Mouse (Mus musculus) midbrain, embryonic 11.5 days (tissue): Measurements from ENCODE around the gene Chchd6. TPM values are rescaled to one million over a fixed set of nuclear protein-coding genes. Genes with fewer than 3 reads are reported as not detected.

ENCODE experiments used
- ATAC-seq: fragments of 200-750 bp; cut with Nextera tagmentation; 2 replicates; pipeline ENCODE4 v1.8.0; 2017; ENCODE audit warnings: moderate TSS enrichment, moderate library complexity; ENCODE audit not compliant: low FRiP score
- DNase-seq: peaks from one replicate; pipeline ENCODE4 v3.0.0; 2015; ENCODE audit warnings: low spot score; ENCODE audit errors: missing footprints
- H3K27ac ChIP-seq: fragments of 300-500 bp; sonication (generic); 2 replicates; pipeline ENCODE4 v1.5.1; 2014; ENCODE audit warnings: low read depth, low read length
- H3K27me3 ChIP-seq: fragments of 300-500 bp; sonication (generic); 2 replicates; pipeline ENCODE4 v1.6.1; 2014; ENCODE audit warnings: mild to moderate bottlenecking, low read length, moderate library complexity, mixed read lengths; ENCODE audit not compliant: control insufficient read depth, insufficient read depth
- H3K36me3 ChIP-seq: fragments of 300-500 bp; sonication (generic); 2 replicates; pipeline ENCODE4 v1.6.1; 2014; ENCODE audit warnings: mild to moderate bottlenecking, low read length, moderate library complexity, mixed read lengths; ENCODE audit not compliant: control insufficient read depth, insufficient read depth
- H3K4me1 ChIP-seq: fragments of 300-500 bp; sonication (generic); 2 replicates; pipeline ENCODE4 v1.6.1; 2014; ENCODE audit warnings: low read length; ENCODE audit not compliant: control insufficient read depth, insufficient read depth
- H3K4me2 ChIP-seq: fragments of 300-500 bp; sonication (generic); 2 replicates; pipeline ENCODE4 v1.6.1; 2014; ENCODE audit warnings: mild to moderate bottlenecking, moderate library complexity
- H3K4me3 ChIP-seq: fragments of 300-500 bp; sonication (generic); 2 replicates; pipeline ENCODE4 v1.5.1; 2014; ENCODE audit warnings: low read depth, low read length
- H3K9ac ChIP-seq: fragments of 300-500 bp; sonication (generic); 2 replicates; pipeline ENCODE4 v1.6.1; 2014; ENCODE audit warnings: low read length
- H3K9me3 ChIP-seq: fragments of 300-500 bp; sonication (generic); 2 replicates; pipeline ENCODE4 v1.6.1; 2016; ENCODE audit warnings: low read length; ENCODE audit not compliant: control insufficient read depth
- WGBS: fragments of 180-500 bp; shearing (Covaris S2); extraction: QIAGEN DNeasy Blood & Tissue Kit; methylation state at CpG from one replicate; pipeline ENCODE4 v1.1.7; 2014; 5-methylcytosine and 5-hydroxymethylcytosine counted together
- polyA plus RNA-seq: library from polyadenylated mRNA; unstranded; fragments of >200 nt; fragmentation: Nextera tagmentation; extraction: Ambion mirVana; gene quantifications from 2 replicates; pipeline ENCODE4 v1.2.1, GENCODE M21; 2014

Gene Chchd6
- polyA plus RNA-seq, 1 experiment from 2014 or later, result 103 TPM

DNA sequence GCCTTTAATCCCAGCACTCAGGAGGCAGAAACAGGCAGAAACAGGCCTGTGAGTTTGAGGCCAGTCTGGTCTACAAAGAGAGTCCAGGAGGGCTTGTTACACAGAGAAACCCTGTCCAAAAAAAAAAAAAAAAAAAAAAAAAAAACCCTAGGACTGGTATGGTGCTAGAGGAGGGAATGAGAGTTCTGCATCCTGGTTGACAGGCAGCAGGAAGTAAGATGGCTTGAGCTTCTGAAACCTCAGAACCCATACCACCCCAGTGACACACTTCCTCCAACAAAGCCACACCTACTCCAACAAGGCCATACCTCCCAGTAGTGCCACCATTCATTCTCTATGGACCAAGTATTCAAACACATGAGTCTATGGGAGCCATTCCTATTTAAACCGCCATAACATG lies 1.1 kb upstream of the Chchd6 start:
- no peak for ATAC-seq
- 92% methylated on average over 1 of the region's 1 CpGs for WGBS
- H3K9me3 ChIP-seq, result no peaks in the 10 kb centered on the region; the same call in 1 of the 2 replicates
- no peak overlapping the region for H3K9ac ChIP-seq
- H3K36me3 ChIP-seq, result no peaks in the 10 kb centered on the region
- no peaks in the 10 kb centered on the region for H3K27me3 ChIP-seq
- H3K27ac ChIP-seq, result no peak overlapping the region
- DNase-seq, result no peak
- H3K4me3 ChIP-seq, result no peak overlapping the region
- H3K4me1 ChIP-seq, result peaks cover 5% of the 10 kb centered on the region
- H3K4me2 ChIP-seq, result no peak overlapping the region

DNA sequence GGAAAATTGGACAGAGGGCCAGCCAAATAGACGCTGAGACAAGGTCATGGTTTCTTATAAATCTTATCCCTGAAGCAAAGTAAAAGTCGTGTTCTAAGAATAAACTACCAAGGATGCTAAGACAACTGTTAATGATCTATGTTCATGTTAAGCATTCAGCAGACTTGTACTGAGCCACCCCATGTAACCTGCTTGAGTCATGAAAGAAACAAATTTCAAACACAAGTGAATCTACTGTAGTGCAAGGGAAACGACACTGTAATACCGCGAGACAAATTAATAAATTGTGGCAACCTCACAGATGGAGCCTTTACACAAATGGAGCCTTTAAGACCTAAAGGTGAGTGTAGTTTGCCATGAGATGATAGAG lies 310 bp upstream of the Chchd6 start:
- WGBS, result 30% methylated on average over 5 of the region's 5 CpGs
- peak; percentile 62 for ATAC-seq
- no peak for DNase-seq
- H3K27me3 ChIP-seq, result no peaks in the 10 kb centered on the region
- no peak overlapping the region for H3K9ac ChIP-seq
- H3K4me2 ChIP-seq, result peak overlapping the region; percentile 80
- no peak overlapping the region for H3K27ac ChIP-seq
- H3K4me1 ChIP-seq, result peaks cover 5% of the 10 kb centered on the region
- no peaks in the 10 kb centered on the region for H3K36me3 ChIP-seq
- no peaks in the 10 kb centered on the region; the same call in 1 of the 2 replicates for H3K9me3 ChIP-seq
- H3K4me3 ChIP-seq, result peak overlapping the region; percentile 71

DNA sequence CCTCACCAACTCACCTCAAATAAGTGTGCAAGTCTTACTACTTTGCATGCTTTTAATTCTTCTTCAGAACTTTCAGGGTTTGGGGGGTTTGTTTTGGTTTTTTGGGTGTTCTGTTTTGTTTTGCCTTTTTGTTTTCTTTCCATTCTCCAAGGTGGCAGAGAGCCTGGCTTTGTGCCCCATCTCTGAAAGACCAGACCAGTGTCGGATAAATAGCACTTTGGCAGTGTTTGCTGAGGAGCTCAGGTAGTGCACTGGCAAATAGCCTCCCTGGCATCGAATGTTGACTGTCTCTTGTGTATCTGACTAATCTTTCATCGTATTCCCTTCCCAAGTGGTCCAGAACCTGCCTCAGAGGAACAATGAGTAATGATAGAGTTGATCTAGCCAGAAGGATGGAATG lies 3.4 kb downstream of the Chchd6 start:
- Histone ChIP-seq H3K4me1 (peaks cover 5% of the 10 kb centered on the region), H3K27ac (no peak overlapping the region), H3K9ac (no peak overlapping the region), H3K4me2 (no peak overlapping the region), H3K4me3 (no peak overlapping the region), H3K9me3 (no peaks in the 10 kb centered on the region), H3K27me3 (no peaks in the 10 kb centered on the region), H3K36me3 (no peaks in the 10 kb centered on the region)
- no peak for ATAC-seq
- no peak for DNase-seq
- 92% methylated on average over 3 of the region's 3 CpGs for WGBS

DNA sequence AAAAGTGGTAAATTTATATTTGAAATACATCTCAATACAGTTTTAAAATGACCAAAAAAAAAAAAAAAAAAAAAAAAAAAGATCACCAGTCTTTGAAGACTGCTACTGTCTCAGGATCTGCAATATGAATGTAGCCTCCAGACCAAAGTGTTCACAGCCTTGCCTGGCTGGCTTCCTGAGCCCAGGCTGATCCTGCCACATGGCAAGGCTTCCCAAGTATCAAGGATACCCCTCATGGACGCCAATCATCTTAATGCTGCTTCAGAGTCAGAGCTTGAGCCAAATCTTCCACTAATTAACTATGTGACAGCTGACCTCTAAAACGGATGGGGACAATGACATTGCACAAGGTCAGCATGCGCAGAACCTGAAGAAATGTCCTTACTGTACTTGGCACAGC lies 3.9 kb downstream of the Chchd6 start:
- peak; percentile 72 for DNase-seq
- 86% methylated on average over 3 of the region's 3 CpGs for WGBS
- Histone ChIP-seq H3K4me1 (peaks cover 5% of the 10 kb centered on the region), H3K36me3 (no peaks in the 10 kb centered on the region), H3K4me2 (no peak overlapping the region), H3K27ac (no peak overlapping the region), H3K27me3 (no peaks in the 10 kb centered on the region), H3K9me3 (no peaks in the 10 kb centered on the region), H3K9ac (no peak overlapping the region), H3K4me3 (no peak overlapping the region)
- no peak for ATAC-seq

DNA sequence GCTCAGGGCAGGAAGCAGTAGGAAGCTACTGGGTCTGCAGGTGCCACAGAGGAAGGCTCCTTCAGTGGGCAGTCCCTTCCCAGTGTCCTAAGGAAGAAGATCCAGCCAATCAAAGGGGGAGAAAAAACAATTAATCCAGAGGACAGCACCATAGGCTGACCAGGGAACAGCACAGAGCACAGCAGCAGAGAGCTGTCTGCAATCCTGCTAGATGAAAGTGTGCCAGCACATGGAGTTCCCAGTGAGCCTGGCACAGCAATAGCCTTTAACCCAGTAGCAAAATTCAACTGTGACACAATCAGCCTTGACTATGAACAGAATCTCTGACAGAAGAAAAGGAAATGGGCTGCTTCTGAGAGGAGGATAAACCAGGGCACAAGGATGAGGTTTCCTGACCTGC lies 9.8 kb downstream of the Chchd6 start:
- H3K9ac ChIP-seq, result peak overlapping the region; percentile 24; the same call in 1 of the 2 replicates
- H3K4me1 ChIP-seq, result peaks cover 21% of the 10 kb centered on the region
- no peaks in the 10 kb centered on the region for H3K9me3 ChIP-seq
- no peak overlapping the region for H3K4me3 ChIP-seq
- no peaks in the 10 kb centered on the region for H3K36me3 ChIP-seq
- no peak for ATAC-seq
- H3K27ac ChIP-seq, result no peak overlapping the region
- no peaks in the 10 kb centered on the region for H3K27me3 ChIP-seq
- DNase-seq, result peak; percentile 64
- H3K4me2 ChIP-seq, result no peak overlapping the region

DNA sequence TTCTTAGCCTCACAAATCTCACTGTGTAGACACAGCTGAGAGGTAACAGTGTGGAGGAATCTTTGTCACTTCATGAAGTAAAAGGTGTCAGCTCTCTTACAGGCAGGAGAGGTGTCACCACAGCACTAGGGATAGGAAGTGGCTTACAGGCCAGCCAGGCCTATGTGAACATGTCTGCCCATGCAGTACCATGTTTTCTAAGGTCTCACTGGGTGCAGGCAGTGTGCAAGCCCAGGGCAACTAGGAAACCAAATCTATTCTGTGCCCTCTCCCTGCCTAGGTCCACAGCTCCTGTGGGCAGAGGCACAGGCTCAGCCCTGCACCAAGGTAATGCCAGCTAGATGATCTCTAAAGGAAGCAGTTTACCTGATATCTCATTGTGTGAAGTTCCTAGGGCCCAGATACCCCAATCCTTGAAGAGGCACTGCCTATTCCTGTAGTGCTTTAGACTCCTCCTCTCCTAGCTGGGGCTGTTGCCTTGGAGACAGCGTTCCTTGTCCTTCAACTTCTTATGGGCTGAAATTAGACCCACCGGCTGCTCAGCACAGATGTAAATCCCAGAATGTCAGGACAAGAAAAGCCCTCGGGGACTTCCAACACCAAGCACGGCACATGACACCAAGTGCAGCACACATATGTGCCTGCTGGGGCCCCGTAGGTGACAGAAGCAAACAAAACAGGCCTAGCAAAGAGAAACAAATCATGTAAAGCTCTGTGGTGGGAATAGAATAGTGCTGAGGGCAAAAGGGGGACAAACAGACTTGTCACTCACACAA lies 10.6 kb downstream of the Chchd6 start:
- Histone ChIP-seq H3K27ac (no peak overlapping the region), H3K9me3 (no peaks in the 10 kb centered on the region), H3K4me1 (peaks cover 21% of the 10 kb centered on the region), H3K4me3 (no peak overlapping the region), H3K9ac (0 out of 2 replicates have a peak overlapping the region, but pooled peaks have one; percentile 20), H3K27me3 (no peaks in the 10 kb centered on the region), H3K36me3 (no peaks in the 10 kb centered on the region), H3K4me2 (no peak overlapping the region)
- 28% methylated on average over 5 of the region's 5 CpGs for WGBS
- peak; percentile 86 for DNase-seq
- peak; percentile 83 for ATAC-seq

DNA sequence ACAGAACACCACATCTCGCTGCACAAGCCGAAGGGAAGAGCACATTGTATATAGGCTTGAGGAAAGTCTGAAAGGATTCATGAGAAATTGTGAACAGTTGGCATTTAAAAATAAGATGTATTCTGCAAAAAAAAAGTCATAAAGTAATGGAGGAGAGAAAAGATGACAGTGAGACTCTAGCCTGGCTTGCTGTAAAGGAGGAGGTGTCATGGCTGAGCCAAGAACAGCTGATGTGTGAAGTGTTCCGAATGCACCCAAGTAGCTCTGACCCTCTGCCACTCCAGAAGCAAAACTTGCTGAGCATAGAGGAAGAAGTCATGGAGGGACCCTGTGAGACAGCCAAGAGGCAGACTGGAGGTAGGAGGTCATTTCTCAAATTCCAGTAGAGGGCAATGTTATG lies 12.3 kb downstream of the Chchd6 start:
- Histone ChIP-seq H3K4me3 (no peak overlapping the region), H3K4me2 (no peak overlapping the region), H3K4me1 (peaks cover 21% of the 10 kb centered on the region), H3K27ac (no peak overlapping the region), H3K9ac (no peak overlapping the region), H3K36me3 (no peaks in the 10 kb centered on the region), H3K9me3 (no peaks in the 10 kb centered on the region), H3K27me3 (no peaks in the 10 kb centered on the region)
- ATAC-seq (no peak), DNase-seq (no peak)
- WGBS, result 94% methylated on average over 3 of the region's 3 CpGs

DNA sequence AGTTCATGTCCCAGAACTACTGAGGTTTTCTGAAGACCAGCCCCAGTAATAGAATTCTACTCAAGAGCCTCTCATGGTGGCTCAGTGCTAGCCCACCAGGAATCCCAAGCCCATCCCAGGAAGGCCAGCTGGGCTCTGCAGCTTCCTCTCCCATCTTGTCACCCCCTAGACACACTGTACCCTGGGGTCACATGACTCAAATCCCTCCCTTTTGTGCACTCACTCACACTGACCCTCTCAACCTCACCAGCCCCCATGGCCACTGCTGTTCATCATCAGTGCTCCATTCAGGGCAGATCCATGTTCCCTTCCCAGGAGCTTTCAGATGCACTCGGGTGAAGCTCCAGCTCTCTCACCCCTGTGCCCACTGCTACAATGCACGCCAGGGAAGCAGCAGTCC lies 20.8 kb downstream of the Chchd6 start:
- no peaks in the 10 kb centered on the region for H3K9me3 ChIP-seq
- no peak overlapping the region for H3K4me3 ChIP-seq
- no peaks in the 10 kb centered on the region for H3K36me3 ChIP-seq
- H3K27ac ChIP-seq, result no peak overlapping the region
- peaks cover 12% of the 10 kb centered on the region for H3K4me1 ChIP-seq
- no peaks in the 10 kb centered on the region for H3K27me3 ChIP-seq
- DNase-seq (no peak), ATAC-seq (no peak)
- no peak overlapping the region for H3K9ac ChIP-seq
- WGBS, result 63% methylated on average over 2 of the region's 2 CpGs
- no peak overlapping the region for H3K4me2 ChIP-seq

DNA sequence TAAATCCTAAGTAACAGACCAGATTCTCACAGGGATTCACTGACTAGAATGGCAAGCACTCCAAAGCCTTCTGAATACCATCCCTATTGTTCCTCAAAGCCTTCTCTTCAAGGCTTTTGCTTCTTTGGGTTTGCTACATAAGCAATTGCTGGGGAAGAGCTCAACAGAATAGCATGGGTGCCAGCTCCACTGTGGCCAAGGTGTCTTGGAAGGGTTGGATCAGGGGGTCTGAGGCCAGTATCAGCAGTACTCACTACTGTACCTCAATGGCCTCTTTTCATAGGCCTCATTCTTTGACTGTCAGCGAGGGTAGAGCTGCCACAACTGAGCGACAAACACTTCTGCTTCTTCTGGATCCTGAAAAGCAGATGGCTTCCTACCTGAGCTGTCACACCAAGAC lies 21.7 kb downstream of the Chchd6 start:
- ATAC-seq, result no peak
- no peak overlapping the region for H3K4me3 ChIP-seq
- no peaks in the 10 kb centered on the region for H3K9me3 ChIP-seq
- H3K4me2 ChIP-seq, result no peak overlapping the region
- WGBS, result 92% methylated on average over 2 of the region's 2 CpGs
- peak overlapping the region; percentile 86 for H3K27ac ChIP-seq
- H3K36me3 ChIP-seq, result no peaks in the 10 kb centered on the region
- no peak for DNase-seq
- no peak overlapping the region for H3K9ac ChIP-seq
- H3K27me3 ChIP-seq, result no peaks in the 10 kb centered on the region
- peaks cover 12% of the 10 kb centered on the region for H3K4me1 ChIP-seq
